Mouse (Mus musculus): ENCODE data around the gene Hnf4a.

GRCm38 (mm10) chr2:163601066-163601465 is 94.5 kb downstream of the Hnf4a start:
- no peak for TF ChIP-seq POLR2A (IDR thresholded peaks at IDR 0.05; ENCODE audit: borderline replicate concordance, extremely low read depth, insufficient read depth, insufficient read length, poor library complexity, severe bottlenecking)
- no peak for TF ChIP-seq CTCF (IDR thresholded peaks at IDR 0.05; ENCODE audit: borderline replicate concordance, extremely low read depth, insufficient read depth, insufficient read length)
